ENCODE assay signal across 14 mouse cellular contexts in genomic region chr6:52912143-52912918, GRCm38 (mm10).
DNase-seq lines count a peak whose midpoint lies in the region; ATAC-seq and TF ChIP-seq lines count a peak whose summit lies in the region.
"Had no signal": no experiment of that assay in that cellular context is flagged by ENCODE, and none has a peak within 500 bp of the region (broad histone marks: within the 10 kb centered on the region; RNA-seq: fewer than 3 reads in every experiment).

No protein-coding gene starts in this region.

- no peaks in the 10 kb centered on the region; the same call in 1 of the 2 replicates for H3K4me1 ChIP-seq in bone marrow, adult 2 months (ENCODE audit: control insufficient read depth, insufficient read depth, low read length)
- H3K4me1 ChIP-seq in liver, postnatal 0 days (ENCODE audit: insufficient read depth): no peaks in the 10 kb centered on the region; the same call in 1 of the 2 replicates
- H3K4me1 ChIP-seq: hindbrain, embryonic 15.5 days had no signal

- ATAC-seq in liver, postnatal 0 days: no peak

- DNase-seq in gastrocnemius, adult 2 months: no peak
- DNase-seq in gastrocnemius, adult 8-10 months (ENCODE audit: low spot score in 2 of 2): no peak
- peak; percentile 65 for DNase-seq in layer of hippocampus, adult 9-11 months
- DNase-seq in layer of hippocampus, postnatal 25 days (ENCODE audit: extremely low spot score in 1 of 2, low spot score in 1 of 2): no peak
- DNase-seq in thymus, postnatal 10 days (ENCODE audit: low spot score in 2 of 2): peak; percentile 64 to 77
- DNase-seq in liver, postnatal 0 days: no peak
- DNase-seq: cerebellum, adult 11 months; lung, adult 2 months; right cerebral cortex, postnatal 25 days had no signal

- no peaks in the 10 kb centered on the region for H3K36me3 ChIP-seq in liver, postnatal 0 days (replicated peaks; ENCODE audit: insufficient read depth, low read length)
- H3K36me3 ChIP-seq: embryonic facial prominence, embryonic 12.5 days; heart, embryonic 12.5 days; hindbrain, embryonic 15.5 days; limb, embryonic 15.5 days had no signal

- no peak for TF ChIP-seq POLR2A in bone marrow, adult 2 months (IDR thresholded peaks at IDR 0.05; ENCODE audit: borderline replicate concordance, control insufficient read depth, low read depth, low read length)

- H3K9me3 ChIP-seq in liver, postnatal 0 days (ENCODE audit: low read length): no peaks in the 10 kb centered on the region
- H3K9me3 ChIP-seq: embryonic facial prominence, embryonic 12.5 days; heart, embryonic 12.5 days; hindbrain, embryonic 15.5 days; limb, embryonic 15.5 days had no signal

- TF ChIP-seq CTCF in gastrocnemius, adult 2 months (IDR thresholded peaks at IDR 0.05): no peak
- no peak for TF ChIP-seq CTCF in bone marrow, adult 2 months (IDR thresholded peaks at IDR 0.05; ENCODE audit: control insufficient read depth, insufficient read depth, low read length)
- TF ChIP-seq CTCF in liver, postnatal 0 days (IDR thresholded peaks at IDR 0.05; ENCODE audit: low read depth): no peak

- intact Hi-C loops in gastrocnemius, adult 2 months (cut with DNase I): loop anchor here (10.0 kb wide), 2 partner anchors 188 to 338 kb away; no protein-coding TSS in a partner anchor

- no peaks in the 10 kb centered on the region for H3K27me3 ChIP-seq in liver, postnatal 0 days (ENCODE audit: insufficient read depth, low read length)
- H3K27me3 ChIP-seq: embryonic facial prominence, embryonic 12.5 days; heart, embryonic 12.5 days; hindbrain, embryonic 15.5 days; limb, embryonic 15.5 days had no signal

- peak overlapping the region; percentile 52; the same call in 1 of the 2 replicates for H3K27ac ChIP-seq in gastrocnemius, adult 2 months
- 0 out of 2 replicates have a peak overlapping the region, but pooled peaks have one; percentile 1 for H3K27ac ChIP-seq in bone marrow, adult 2 months (ENCODE audit: control insufficient read depth, insufficient read depth, low read depth, low read length, poor library complexity)
- no peak overlapping the region for H3K27ac ChIP-seq in liver, postnatal 0 days (ENCODE audit: low read depth)
- H3K27ac ChIP-seq: embryonic facial prominence, embryonic 12.5 days; hindbrain, embryonic 15.5 days had no signal

- H3K9ac ChIP-seq in liver, postnatal 0 days (replicated peaks): no peak overlapping the region
- H3K9ac ChIP-seq: embryonic facial prominence, embryonic 12.5 days; heart, embryonic 12.5 days; hindbrain, embryonic 15.5 days; limb, embryonic 15.5 days had no signal

- TF ChIP-seq EP300 in liver, postnatal 0 days (IDR thresholded peaks at IDR 0.05; ENCODE audit: low read depth): no peak

- no peak overlapping the region for H3K4me3 ChIP-seq in gastrocnemius, adult 2 months
- H3K4me3 ChIP-seq in bone marrow, adult 2 months (replicated peaks; ENCODE audit: control insufficient read depth, low read depth, low read length): no peak overlapping the region
- no peak overlapping the region for H3K4me3 ChIP-seq in liver, postnatal 0 days (ENCODE audit: low read depth, low read length)
- H3K4me3 ChIP-seq: embryonic facial prominence, embryonic 12.5 days; heart, embryonic 12.5 days; hindbrain, embryonic 15.5 days; limb, embryonic 15.5 days had no signal

- WGBS in bone marrow, adult 2 months: 54% methylated on average over 5 of the region's 5 CpGs
- 60% methylated on average over 5 of the region's 5 CpGs for WGBS in liver, postnatal 0 days (ENCODE audit: insufficient replicate concordance)

- no peak overlapping the region for H3K4me2 ChIP-seq in liver, postnatal 0 days (ENCODE audit: low read depth, low read length)
- H3K4me2 ChIP-seq: embryonic facial prominence, embryonic 12.5 days; heart, embryonic 12.5 days; hindbrain, embryonic 15.5 days; limb, embryonic 15.5 days had no signal

Comparison
In these comparisons a context has a peak if more than half of its experiments do, and no peak if none do; other contexts are left out.
1. DNase-seq: peak in layer of hippocampus, adult 9-11 months (single experiment) and thymus, postnatal 10 days (2 of 2); none in gastrocnemius, adult 2 months (single experiment), gastrocnemius, adult 8-10 months (0 of 2), layer of hippocampus, postnatal 25 days (0 of 2) and liver, postnatal 0 days (single experiment).